Mouse (Mus musculus) lung, embryonic 16.5 days (tissue): ENCODE data around the gene 4930524N10Rik. TPM values are rescaled to one million over a fixed set of nuclear protein-coding genes. Genes with fewer than 3 reads are reported as not detected.

Experiments used
- ATAC-seq: fragments of 200-750 bp; cut with Nextera tagmentation; 2 replicates; pipeline ENCODE4 v1.8.0; 2017; ENCODE audit warnings: low read depth, mild to moderate bottlenecking, moderate library complexity
- H3K27ac ChIP-seq: fragments of 300-500 bp; sonication (generic); 2 replicates; pipeline ENCODE4 v1.5.1; 2014; ENCODE audit warnings: mild to moderate bottlenecking, control low read depth, low read length
- H3K27me3 ChIP-seq: fragments of 300-500 bp; sonication (generic); 2 replicates; pipeline ENCODE4 v1.6.1; 2014; ENCODE audit warnings: low read depth, low read length, mixed read lengths; ENCODE audit not compliant: control insufficient read depth, insufficient read depth
- H3K36me3 ChIP-seq: fragments of 300-500 bp; sonication (generic); 2 replicates; pipeline ENCODE4 v1.6.1; 2014; ENCODE audit warnings: low read length; ENCODE audit not compliant: control insufficient read depth, insufficient read depth
- H3K4me1 ChIP-seq: fragments of 300-500 bp; sonication (generic); replicated peaks from 2 replicates; pipeline ENCODE4 v1.6.1; 2014; ENCODE audit warnings: low read length, mixed read lengths; ENCODE audit not compliant: control insufficient read depth, insufficient read depth
- H3K4me2 ChIP-seq: fragments of 300-500 bp; sonication (generic); 2 replicates; pipeline ENCODE4 v1.6.1; 2014; ENCODE audit warnings: low read depth, low read length, control low read depth
- H3K4me3 ChIP-seq: fragments of 300-500 bp; sonication (generic); 2 replicates; pipeline ENCODE4 v1.5.1; 2014; ENCODE audit warnings: mild to moderate bottlenecking, low read length, control low read depth
- H3K9ac ChIP-seq: fragments of 300-500 bp; sonication (generic); 2 replicates; pipeline ENCODE4 v1.6.1; 2014; ENCODE audit warnings: low read length, control low read depth
- H3K9me3 ChIP-seq: fragments of 300-500 bp; sonication (generic); 2 replicates; pipeline ENCODE4 v1.6.1; 2016; ENCODE audit warnings: low read length; ENCODE audit not compliant: control insufficient read depth
- whole genome bisulfite sequencing: fragments of 180-500 bp; shearing (Covaris S2); extraction: QIAGEN DNeasy Blood & Tissue Kit; methylation state at CpG from one replicate; pipeline ENCODE4 v1.1.7; 2014; 5-methylcytosine and 5-hydroxymethylcytosine counted together
- polyA plus RNA-seq: library from polyadenylated mRNA; unstranded; fragments of >200 nt; fragmentation: Nextera tagmentation; extraction: Ambion mirVana; gene quantifications from 2 replicates; pipeline ENCODE4 v1.2.1, GENCODE M21; 2015

Gene 4930524N10Rik
- not detected in 2 replicates for polyA plus RNA-seq

DNA sequence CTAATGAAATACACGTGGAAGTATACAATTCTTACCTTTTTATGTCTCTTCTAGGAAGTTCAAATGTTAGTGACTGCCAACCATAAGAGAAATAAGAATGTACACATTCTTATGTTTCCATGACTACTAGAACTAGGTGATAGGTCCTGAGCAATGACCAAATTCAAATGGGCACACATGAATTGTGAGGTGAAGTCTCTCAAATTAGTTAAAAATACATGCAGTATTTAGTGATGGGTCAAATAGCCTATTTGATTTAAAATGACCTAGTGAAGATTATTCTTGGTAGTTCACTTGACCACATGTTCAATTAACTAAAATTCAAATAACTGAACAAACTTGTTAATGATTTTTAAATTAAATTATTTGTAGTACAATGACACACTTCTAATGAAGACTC is at the start of gene 4930524N10Rik:
TSS of gene 4930524N10Rik (minus strand) at position 101 of the 400 bp plus-strand sequence.
- Histone ChIP-seq H3K27ac (no peak within 1 kb of the TSS), H3K4me3 (no peak within 1 kb of the TSS), H3K4me1 (no peaks in the 10 kb centered on the region), H3K36me3 (no peaks in the 10 kb centered on the region), H3K27me3 (no peaks in the 10 kb centered on the region), H3K4me2 (no peak within 1 kb of the TSS), H3K9me3 (no peaks in the 10 kb centered on the region), H3K9ac (no peak within 1 kb of the TSS)
- no peak for ATAC-seq
- 12% methylated on average over 1 of the region's 1 CpGs for WGBS

DNA sequence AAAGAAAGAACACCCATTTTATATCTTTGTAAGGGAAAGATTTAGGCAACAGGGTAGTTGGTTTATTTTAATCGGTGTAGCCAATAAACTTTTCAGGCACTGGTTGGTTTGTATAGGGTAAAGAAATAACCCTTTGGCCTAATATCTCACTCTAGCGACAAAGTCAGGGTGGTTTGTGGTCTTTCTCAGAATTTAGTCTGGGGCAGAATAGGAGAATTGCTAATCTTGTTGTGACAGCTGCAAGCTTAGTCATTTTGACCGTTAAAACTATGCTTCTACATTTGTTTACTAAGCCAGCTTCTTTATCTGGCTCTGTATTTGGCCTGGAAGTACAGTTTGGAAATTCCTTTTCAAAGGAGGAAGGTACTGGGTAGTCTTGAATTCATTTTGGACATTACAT is 6.8 kb upstream of the 4930524N10Rik start:
- no peak overlapping the region for H3K9ac ChIP-seq
- H3K9me3 ChIP-seq = no peaks in the 10 kb centered on the region; the same call in 1 of the 2 replicates
- whole genome bisulfite sequencing = 60% methylated on average over 3 of the region's 3 CpGs
- ATAC-seq = no peak
- no peak overlapping the region for H3K4me3 ChIP-seq
- no peaks in the 10 kb centered on the region for H3K36me3 ChIP-seq
- no peaks in the 10 kb centered on the region for H3K27me3 ChIP-seq
- no peaks in the 10 kb centered on the region for H3K4me1 ChIP-seq
- H3K4me2 ChIP-seq = no peak overlapping the region
- no peak overlapping the region for H3K27ac ChIP-seq

DNA sequence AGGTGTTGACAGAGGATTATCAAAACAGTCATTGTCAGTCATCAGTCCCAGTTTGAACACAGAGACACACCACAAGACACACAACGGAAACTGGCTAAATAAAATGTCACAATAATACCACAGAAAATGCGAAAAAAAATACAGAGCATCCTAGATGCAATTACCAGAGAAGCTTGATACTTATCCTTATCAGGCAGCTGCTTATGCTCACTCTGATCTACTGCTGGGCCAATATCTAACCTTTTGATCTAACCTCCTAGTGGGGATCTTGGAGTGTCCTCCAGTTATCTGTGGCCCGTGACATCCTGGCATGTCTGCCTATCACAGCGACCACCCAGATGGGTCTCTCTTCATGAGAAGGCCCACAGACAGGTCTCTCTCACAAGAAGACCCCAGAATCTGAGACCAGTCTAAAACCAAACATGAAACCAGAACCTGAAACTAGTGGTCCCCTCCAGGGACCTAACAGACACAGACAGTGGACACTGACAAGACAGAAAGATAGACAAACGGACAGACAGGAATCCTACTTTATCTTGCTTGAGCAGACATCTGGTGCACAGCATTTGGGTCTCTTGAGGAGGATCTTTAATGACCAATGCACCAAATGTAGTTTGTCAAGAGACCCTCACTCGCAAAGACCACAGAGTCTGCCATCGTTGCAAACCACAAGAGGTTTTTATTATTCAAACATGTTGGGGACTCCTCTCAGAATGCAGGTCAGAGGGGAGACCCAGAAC is 6.3 kb upstream of the 4930524N10Rik start:
- H3K4me2 ChIP-seq = no peak overlapping the region
- no peaks in the 10 kb centered on the region for H3K36me3 ChIP-seq
- no peak overlapping the region for H3K4me3 ChIP-seq
- H3K27ac ChIP-seq = no peak overlapping the region
- H3K4me1 ChIP-seq = no peaks in the 10 kb centered on the region
- H3K27me3 ChIP-seq = no peaks in the 10 kb centered on the region
- no peak for ATAC-seq
- H3K9me3 ChIP-seq = no peaks in the 10 kb centered on the region; the same call in 1 of the 2 replicates
- no peak overlapping the region for H3K9ac ChIP-seq
- 74% methylated on average over 7 of the region's 7 CpGs for WGBS

DNA sequence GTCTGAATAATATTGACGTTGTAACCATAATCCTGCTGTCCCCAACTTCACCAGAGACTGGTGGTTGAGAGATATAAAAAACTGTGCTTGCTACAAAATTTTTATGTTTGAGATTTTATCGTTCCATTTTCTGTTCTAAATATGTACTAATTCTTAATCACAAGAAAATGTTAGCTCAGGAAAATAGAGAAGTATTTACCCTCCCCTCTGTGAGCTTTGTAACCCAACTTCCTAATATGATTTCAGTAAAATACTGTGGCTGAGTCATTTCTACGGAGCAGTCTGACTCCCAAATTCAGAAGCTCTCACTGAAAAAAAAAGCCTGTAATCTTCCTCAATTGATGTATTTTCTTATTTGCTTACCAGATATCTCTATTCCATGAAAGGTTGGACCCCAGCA is 4.7 kb upstream of the 4930524N10Rik start:
- Histone ChIP-seq H3K4me3 (no peak overlapping the region), H3K27me3 (no peaks in the 10 kb centered on the region), H3K27ac (no peak overlapping the region), H3K9me3 (no peaks in the 10 kb centered on the region; the same call in 1 of the 2 replicates), H3K4me1 (no peaks in the 10 kb centered on the region), H3K4me2 (no peak overlapping the region), H3K9ac (no peak overlapping the region), H3K36me3 (no peaks in the 10 kb centered on the region)
- WGBS = 79% methylated on average over 3 of the region's 3 CpGs
- ATAC-seq = no peak

Other genes with a start within 250 kb of the 4930524N10Rik start
- not detected in 2 replicates for gene Gm15140, start 222.7 kb downstream of the 4930524N10Rik start, polyA plus RNA-seq
- not detected in 2 replicates for gene Samt4, start 138.6 kb upstream of the 4930524N10Rik start, polyA plus RNA-seq
- gene Samt2, start 236.0 kb upstream of the 4930524N10Rik start, polyA plus RNA-seq = not detected in 2 replicates